Mouse (Mus musculus): ENCODE data around the gene Slc25a22. TPM values are rescaled to one million over a fixed set of nuclear protein-coding genes. Genes with fewer than 3 reads are reported as not detected.

Gene Slc25a22
- polyA plus RNA-seq, 1 experiment: 328 TPM

DNA sequence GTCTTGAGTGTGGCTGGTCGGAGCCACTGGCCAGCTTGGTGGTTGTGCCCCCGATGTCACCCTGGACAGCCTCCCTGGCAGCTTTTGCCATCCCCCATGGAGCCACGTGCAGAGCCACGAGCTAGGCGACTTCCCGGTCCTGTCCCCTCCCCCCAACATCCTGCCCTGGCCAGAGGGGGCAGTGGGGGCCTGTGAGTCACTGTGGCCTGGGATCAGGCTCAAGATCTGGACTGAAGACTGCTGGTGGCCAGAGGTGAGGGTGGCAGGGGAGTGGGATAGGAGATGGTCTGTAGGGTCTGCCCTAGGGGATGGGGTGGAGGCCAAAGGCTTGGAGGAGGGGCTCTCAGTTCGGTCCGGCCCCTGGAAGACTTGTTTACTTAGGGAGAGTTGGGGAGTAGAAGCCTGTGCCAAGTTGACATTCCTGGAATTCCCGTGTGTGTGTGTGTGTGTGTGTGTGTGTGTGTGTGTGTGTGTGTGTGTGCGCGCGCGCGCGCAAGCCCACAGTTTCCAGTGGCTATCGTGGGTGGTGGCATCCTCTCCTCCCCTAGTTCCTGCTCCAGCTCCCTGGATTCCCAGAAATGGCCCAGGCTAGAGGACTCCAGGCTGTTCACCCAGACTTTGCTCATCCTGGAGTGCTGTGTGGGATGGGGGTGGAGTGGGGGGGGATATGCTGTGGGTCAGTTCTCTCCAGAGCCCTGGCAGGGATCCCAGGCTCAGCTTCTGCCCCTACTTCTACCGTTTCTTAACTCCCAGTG is 38.7 kb upstream of the Slc25a22 start:
- 2% methylated on average over 17 of the region's 17 CpGs for WGBS
- TF ChIP-seq POLR2A (IDR thresholded peaks at IDR 0.05; ENCODE audit: borderline replicate concordance, insufficient read depth, low read length) (no peak), CTCF (IDR thresholded peaks at IDR 0.05; ENCODE audit: borderline replicate concordance, insufficient read depth, low read depth, low read length) (no peak)
- DNase-seq: peak in 1 of 2 experiments; percentile 54
- H3K27ac ChIP-seq (ENCODE audit: insufficient read depth, low read length): peak overlapping the region; percentile 41
- peaks cover 8% of the 10 kb centered on the region for H3K4me1 ChIP-seq (ENCODE audit: control insufficient read depth, insufficient read depth, low read length)
- peak overlapping the region; percentile 19 for H3K4me3 ChIP-seq (replicated peaks; ENCODE audit: insufficient read depth, low read depth, low read length)
- no peaks in the 10 kb centered on the region for H3K27me3 ChIP-seq (ENCODE audit: control insufficient read depth, insufficient read depth, low read length)

DNA sequence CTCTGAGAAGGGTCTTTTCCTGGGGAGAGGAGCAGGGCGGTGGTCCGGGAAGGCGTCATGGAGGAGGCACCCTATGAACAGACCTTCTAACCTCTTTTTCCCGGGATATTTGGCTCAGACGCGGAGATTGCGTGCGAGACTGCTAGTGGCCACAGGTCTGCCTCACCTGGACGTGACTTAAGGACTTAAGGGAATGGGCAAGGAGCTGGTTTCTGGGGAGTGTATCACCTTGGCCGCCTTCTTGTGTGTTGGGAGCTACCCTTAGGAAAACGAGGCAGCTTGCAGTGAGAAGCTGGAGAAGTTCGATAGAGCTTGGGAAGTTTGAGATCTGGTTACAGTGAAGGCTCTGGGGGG is 38.1 kb upstream of the Slc25a22 start:
- WGBS: 4% methylated on average over 12 of the region's 12 CpGs
- DNase-seq: no peak
- H3K4me1 ChIP-seq (ENCODE audit: control insufficient read depth, insufficient read depth, low read length): peaks cover 8% of the 10 kb centered on the region
- no peaks in the 10 kb centered on the region for H3K27me3 ChIP-seq (ENCODE audit: control insufficient read depth, insufficient read depth, low read length)
- no peak for TF ChIP-seq CTCF (IDR thresholded peaks at IDR 0.05; ENCODE audit: borderline replicate concordance, insufficient read depth, low read depth, low read length)
- TF ChIP-seq POLR2A (IDR thresholded peaks at IDR 0.05; ENCODE audit: borderline replicate concordance, insufficient read depth, low read length): no peak
- peak overlapping the region; percentile 41; the same call in 1 of the 2 replicates for H3K27ac ChIP-seq (ENCODE audit: insufficient read depth, low read length)
- H3K4me3 ChIP-seq (replicated peaks; ENCODE audit: insufficient read depth, low read depth, low read length): peak overlapping the region; percentile 68

DNA sequence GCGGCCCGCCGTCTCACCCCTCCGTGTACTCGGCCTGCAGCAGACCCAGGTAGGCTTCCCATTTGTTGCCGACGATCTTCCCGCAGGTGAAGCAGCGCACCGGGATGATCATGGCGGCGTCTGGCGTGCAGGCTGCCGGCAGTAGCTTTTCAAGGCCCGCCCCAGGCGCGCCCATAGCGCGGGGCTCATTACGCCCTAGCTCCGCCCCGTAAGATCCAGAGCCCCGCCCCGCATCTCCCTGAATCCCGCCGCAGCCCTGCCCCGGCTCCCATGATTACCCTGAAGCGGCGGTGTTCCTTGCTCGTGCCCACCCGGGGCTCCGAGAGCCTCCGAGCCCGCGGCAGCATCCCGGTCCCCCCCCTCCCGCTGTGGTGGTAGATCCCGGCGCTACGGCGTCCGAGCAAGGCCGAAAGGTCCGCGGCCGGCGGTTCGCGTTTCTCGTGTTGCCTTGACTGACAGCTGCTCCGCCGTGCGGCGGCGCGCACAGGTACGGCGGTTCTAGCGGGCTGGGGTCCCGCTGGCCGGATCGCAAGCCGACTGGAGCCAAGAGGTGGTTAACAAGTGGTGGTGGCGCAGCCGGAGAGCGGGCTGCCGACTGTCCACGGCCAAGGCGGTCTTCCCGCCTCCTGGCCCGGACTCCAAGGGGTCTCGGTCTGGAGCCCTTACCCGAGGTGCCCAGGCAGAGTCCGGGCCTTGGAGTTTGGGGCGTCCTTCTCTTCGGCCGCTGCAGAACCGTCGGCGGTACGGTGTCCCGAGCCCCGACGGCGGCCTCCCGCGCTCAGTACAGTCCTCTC is 37.5 kb upstream of the Slc25a22 start, which contains the start of the genes Polr2l and Tspan4:
TSS of gene Polr2l (minus strand) at position 122 of the 794 bp plus-strand sequence.
TSS of gene Tspan4 (plus strand) at position 230 of the 794 bp plus-strand sequence.
- TF ChIP-seq POLR2A (IDR thresholded peaks at IDR 0.05; ENCODE audit: borderline replicate concordance, insufficient read depth, low read length) (peak; percentile 80), CTCF (IDR thresholded peaks at IDR 0.05; ENCODE audit: borderline replicate concordance, insufficient read depth, low read depth, low read length) (no peak)
- peak within 1 kb of the TSS; percentile 68 for H3K4me3 ChIP-seq (replicated peaks; ENCODE audit: insufficient read depth, low read depth, low read length)
- peak within 1 kb of the TSS; percentile 86 for H3K27ac ChIP-seq (ENCODE audit: insufficient read depth, low read length)
- WGBS: under 1% methylated on average over 87 of the region's 87 CpGs
- H3K4me1 ChIP-seq (ENCODE audit: control insufficient read depth, insufficient read depth, low read length): peaks cover 8% of the 10 kb centered on the region
- peak; percentile 86 to 93 for DNase-seq
- no peaks in the 10 kb centered on the region for H3K27me3 ChIP-seq (ENCODE audit: control insufficient read depth, insufficient read depth, low read length)

DNA sequence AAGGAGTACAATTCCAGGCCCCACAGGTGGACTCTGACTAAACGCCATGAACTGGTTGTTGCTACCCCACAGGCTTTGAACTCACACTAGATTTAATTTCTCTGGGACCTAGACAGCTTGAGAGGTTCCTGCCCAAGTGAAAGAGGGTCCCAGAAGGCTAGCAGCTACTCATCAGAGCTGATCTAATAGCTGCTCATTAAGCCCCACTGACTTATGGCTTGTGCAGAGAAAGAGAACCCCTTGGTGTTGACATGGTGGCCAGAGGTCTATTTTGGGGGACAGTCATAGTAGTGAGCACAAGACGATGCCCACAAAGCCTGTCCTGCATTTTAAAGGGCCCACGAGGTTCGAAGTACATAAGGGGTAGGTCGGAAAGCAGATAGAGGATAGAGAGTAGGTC is 36.5 kb upstream of the Slc25a22 start:
- Histone ChIP-seq H3K27ac (ENCODE audit: insufficient read depth, low read length) (no peak overlapping the region), H3K4me3 (replicated peaks; ENCODE audit: insufficient read depth, low read depth, low read length) (peak overlapping the region; percentile 68), H3K27me3 (ENCODE audit: control insufficient read depth, insufficient read depth, low read length) (no peaks in the 10 kb centered on the region), H3K4me1 (ENCODE audit: control insufficient read depth, insufficient read depth, low read length) (peaks cover 10% of the 10 kb centered on the region)
- DNase-seq: no peak
- WGBS: 7% methylated on average over 5 of the region's 5 CpGs
- TF ChIP-seq POLR2A (IDR thresholded peaks at IDR 0.05; ENCODE audit: borderline replicate concordance, insufficient read depth, low read length): no peak

DNA sequence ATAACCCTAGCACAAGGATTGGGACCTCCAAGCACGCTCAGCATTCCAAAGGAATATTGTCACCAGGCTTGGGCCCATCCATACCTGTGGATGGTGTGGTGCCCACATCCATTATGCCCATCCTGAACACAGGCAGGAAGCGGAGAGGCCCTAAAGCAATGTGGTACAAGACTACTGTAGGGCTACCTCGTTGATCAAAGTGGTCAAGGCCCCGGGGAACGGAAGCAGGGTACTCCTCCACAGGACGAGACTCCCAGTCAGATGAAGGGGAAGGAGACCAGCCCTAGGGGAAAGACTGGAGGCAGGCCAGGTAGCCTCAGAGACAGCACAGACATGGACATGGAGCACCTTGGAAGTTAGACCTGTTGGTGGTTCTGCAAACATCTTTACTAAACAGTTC is 35.1 kb upstream of the Slc25a22 start:
- no peak for DNase-seq
- no peak overlapping the region for H3K4me3 ChIP-seq (replicated peaks; ENCODE audit: insufficient read depth, low read depth, low read length)
- no peak overlapping the region for H3K27ac ChIP-seq (ENCODE audit: insufficient read depth, low read length)
- WGBS: 83% methylated on average over 6 of the region's 6 CpGs
- peaks cover 21% of the 10 kb centered on the region for H3K4me1 ChIP-seq (ENCODE audit: control insufficient read depth, insufficient read depth, low read length)
- TF ChIP-seq CTCF (IDR thresholded peaks at IDR 0.05; ENCODE audit: borderline replicate concordance, insufficient read depth, low read depth, low read length) (no peak), POLR2A (IDR thresholded peaks at IDR 0.05; ENCODE audit: borderline replicate concordance, insufficient read depth, low read length) (no peak)
- no peaks in the 10 kb centered on the region for H3K27me3 ChIP-seq (ENCODE audit: control insufficient read depth, insufficient read depth, low read length)

DNA sequence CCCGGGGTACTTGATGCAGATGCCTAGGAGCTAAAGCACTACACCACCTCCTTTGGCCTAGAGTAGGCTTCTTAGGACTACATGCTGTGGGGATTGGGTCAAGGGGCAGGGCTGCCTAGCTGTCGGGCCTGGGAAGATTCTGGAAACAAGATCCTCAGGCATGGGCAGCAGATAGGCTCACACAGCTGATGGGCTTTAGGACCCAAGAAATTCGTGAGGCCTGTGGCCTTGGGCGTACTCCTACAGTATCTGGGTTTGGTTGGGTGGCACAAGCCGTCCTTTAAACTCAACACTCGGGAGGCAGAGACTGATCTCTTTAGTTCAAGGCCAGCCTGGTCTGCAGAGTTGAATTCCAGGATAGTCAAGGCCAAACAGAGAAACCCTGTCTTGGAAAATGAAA is 34.5 kb upstream of the Slc25a22 start:
- Histone ChIP-seq H3K27ac (ENCODE audit: insufficient read depth, low read length) (no peak overlapping the region), H3K27me3 (ENCODE audit: control insufficient read depth, insufficient read depth, low read length) (no peaks in the 10 kb centered on the region), H3K4me1 (ENCODE audit: control insufficient read depth, insufficient read depth, low read length) (peaks cover 21% of the 10 kb centered on the region), H3K4me3 (replicated peaks; ENCODE audit: insufficient read depth, low read depth, low read length) (no peak overlapping the region)
- TF ChIP-seq CTCF (IDR thresholded peaks at IDR 0.05; ENCODE audit: borderline replicate concordance, insufficient read depth, low read depth, low read length) (no peak), POLR2A (IDR thresholded peaks at IDR 0.05; ENCODE audit: borderline replicate concordance, insufficient read depth, low read length) (no peak)
- 77% methylated on average over 6 of the region's 6 CpGs for WGBS
- no peak for DNase-seq

DNA sequence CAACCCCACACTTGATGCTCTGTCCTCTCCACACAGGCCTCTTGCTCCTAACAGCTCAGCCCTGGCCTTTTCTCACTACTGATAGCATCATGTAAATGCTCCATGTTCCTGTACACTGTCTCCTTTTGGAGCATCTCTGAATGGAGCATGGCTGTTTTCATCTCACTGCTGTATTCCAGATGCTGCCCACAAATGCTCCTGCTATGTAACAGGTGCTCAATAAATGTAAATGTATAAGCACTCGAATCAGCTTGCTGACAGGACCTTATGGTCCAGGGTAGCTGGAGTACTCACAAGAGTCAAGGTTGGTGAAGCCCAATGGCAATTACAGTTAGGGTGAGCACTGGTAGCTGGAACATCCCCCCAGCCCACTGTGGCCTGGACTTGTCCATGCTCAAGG is 33.5 kb upstream of the Slc25a22 start:
- Histone ChIP-seq H3K27me3 (ENCODE audit: control insufficient read depth, insufficient read depth, low read length) (no peaks in the 10 kb centered on the region), H3K4me1 (ENCODE audit: control insufficient read depth, insufficient read depth, low read length) (peaks cover 23% of the 10 kb centered on the region), H3K27ac (ENCODE audit: insufficient read depth, low read length) (no peak overlapping the region), H3K4me3 (replicated peaks; ENCODE audit: insufficient read depth, low read depth, low read length) (no peak overlapping the region)
- WGBS: 84% methylated on average over 1 of the region's 1 CpGs
- TF ChIP-seq CTCF (IDR thresholded peaks at IDR 0.05; ENCODE audit: borderline replicate concordance, insufficient read depth, low read depth, low read length) (no peak), POLR2A (IDR thresholded peaks at IDR 0.05; ENCODE audit: borderline replicate concordance, insufficient read depth, low read length) (no peak)
- DNase-seq: no peak

DNA sequence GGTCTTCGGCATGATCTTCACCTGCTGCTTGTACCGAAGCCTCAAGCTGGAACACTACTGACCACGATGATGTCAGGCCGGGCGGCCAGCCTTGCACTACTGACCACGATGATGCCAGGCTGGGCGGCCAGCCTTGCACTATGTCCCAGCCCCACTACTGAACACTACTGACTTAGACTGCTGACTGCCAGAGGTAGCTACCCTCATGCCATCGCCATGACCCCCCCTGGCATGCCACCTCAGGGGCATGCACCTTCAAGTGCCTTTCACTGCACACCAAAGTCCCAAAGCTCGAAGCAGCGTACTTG is 32.9 kb upstream of the Slc25a22 start:
- Histone ChIP-seq H3K27me3 (ENCODE audit: control insufficient read depth, insufficient read depth, low read length) (no peaks in the 10 kb centered on the region), H3K27ac (ENCODE audit: insufficient read depth, low read length) (no peak overlapping the region), H3K4me1 (ENCODE audit: control insufficient read depth, insufficient read depth, low read length) (peaks cover 20% of the 10 kb centered on the region), H3K4me3 (replicated peaks; ENCODE audit: insufficient read depth, low read depth, low read length) (no peak overlapping the region)
- no peak for TF ChIP-seq POLR2A (IDR thresholded peaks at IDR 0.05; ENCODE audit: borderline replicate concordance, insufficient read depth, low read length)
- no peak for DNase-seq
- WGBS: 88% methylated on average over 10 of the region's 10 CpGs

All from cerebellum, adult 2 months (tissue).